Mouse (Mus musculus) layer of hippocampus, adult 9-10 months (tissue): ENCODE data around the gene Gm10024.
"Not testable (repeated sequence)": the region's sequence is repeated elsewhere in the genome, so short reads cannot be mapped to it uniquely, and the experiment has no call there.

Experiments
- DNase-seq: peaks from one replicate; pipeline ENCODE4 v3.0.0; 2022; ENCODE audit warnings: low spot score

Gm10024 gene

GRCm38 (mm10) chr10:77735928-77736327, 24.7 kb downstream of the Gm10024 start:
- no peak for DNase-seq

- no peak for DNase-seq
These were observed 27.7 kb downstream of the Gm10024 start for GRCm38 (mm10) chr10:77738929-77739328.

- not testable (repeated sequence) for DNase-seq
These were observed 30.8 kb downstream of the Gm10024 start, which contains the start of gene Gm18596 for GRCm38 (mm10) chr10:77741924-77742688. Gm18596 (minus strand) TSS chr10:77742638.

GRCm38 (mm10) chr10:77750686-77751085, 39.4 kb downstream of the Gm10024 start:
- not testable (repeated sequence) for DNase-seq

GRCm38 (mm10) chr10:77751254-77751653, 40.0 kb downstream of the Gm10024 start, which contains the start of gene Gm9736:
Gm9736 (minus strand) TSS chr10:77751354.
- not testable (repeated sequence) for DNase-seq

- DNase-seq = not testable (repeated sequence)
These were observed 41.1 kb downstream of the Gm10024 start for GRCm38 (mm10) chr10:77752312-77752711.

- DNase-seq = no peak
These were observed 42.2 kb downstream of the Gm10024 start for GRCm38 (mm10) chr10:77753448-77753847.

GRCm38 (mm10) chr10:77759582-77759981, 48.3 kb downstream of the Gm10024 start, which contains the start of gene Gm3233:
Gm3233 (minus strand) TSS chr10:77759682.
- DNase-seq = not testable (repeated sequence)
